Mouse (Mus musculus) limb, embryonic 14.5 days (tissue): Measurements from ENCODE around the gene C2cd5. TPM values are rescaled to one million over a fixed set of nuclear protein-coding genes. Genes with fewer than 3 reads are reported as not detected.

ENCODE experiments used
- ATAC-seq: fragments of 200-750 bp; cut with Nextera tagmentation; 2 replicates; pipeline ENCODE4 v1.8.0; 2017; ENCODE audit warnings: low read depth, moderate number of reproducible peaks, moderate TSS enrichment; ENCODE audit not compliant: low FRiP score
- DNase-seq: peaks from one replicate; pipeline ENCODE4 v3.0.0-alpha.2; 2015; ENCODE audit warnings: low spot score
- H3K27ac ChIP-seq: fragments of 300-500 bp; sonication (generic); replicated peaks from 2 replicates; pipeline ENCODE4 v1.5.1; 2014; ENCODE audit warnings: low read depth, mild to moderate bottlenecking, low read length, moderate library complexity, mixed read lengths
- H3K27me3 ChIP-seq: fragments of 300-500 bp; sonication (generic); 2 replicates; pipeline ENCODE4 v1.6.1; 2014; ENCODE audit warnings: low read length, mixed read lengths; ENCODE audit not compliant: control insufficient read depth, insufficient read depth
- H3K36me3 ChIP-seq: fragments of 300-500 bp; sonication (generic); 2 replicates; pipeline ENCODE4 v1.6.1; 2014; ENCODE audit warnings: mild to moderate bottlenecking, low read length, moderate library complexity, mixed read lengths; ENCODE audit not compliant: control insufficient read depth, insufficient read depth
- H3K4me1 ChIP-seq: fragments of 300-500 bp; sonication (generic); 2 replicates; pipeline ENCODE4 v1.6.1; 2014; ENCODE audit warnings: antibody characterized with exemption, low read length, mixed read lengths; ENCODE audit not compliant: control insufficient read depth, insufficient read depth
- H3K4me2 ChIP-seq: fragments of 300-500 bp; sonication (generic); replicated peaks from 2 replicates; pipeline ENCODE4 v1.6.1; 2014; ENCODE audit warnings: low read depth, mild to moderate bottlenecking, low read length, moderate library complexity; ENCODE audit not compliant: severe bottlenecking
- H3K4me3 ChIP-seq: fragments of 300-500 bp; sonication (generic); replicated peaks from 2 replicates; pipeline ENCODE4 v1.5.1; 2014; ENCODE audit warnings: low read length
- H3K9ac ChIP-seq: fragments of 300-500 bp; sonication (generic); 2 replicates; pipeline ENCODE4 v1.6.1; 2014; ENCODE audit warnings: mild to moderate bottlenecking, low read depth, low read length, moderate library complexity; ENCODE audit not compliant: severe bottlenecking
- H3K9me3 ChIP-seq: fragments of 300-500 bp; sonication (generic); 2 replicates; pipeline ENCODE4 v1.6.1; 2016; ENCODE audit warnings: low read length; ENCODE audit not compliant: control insufficient read depth
- POLR2A ChIP-seq: fragments of 200-500 bp; IDR thresholded peaks from 2 replicates; pipeline ENCODE4 v1.8.0; 2012; ENCODE audit warnings: inconsistent platforms, mild to moderate bottlenecking, moderate library complexity, borderline replicate concordance; ENCODE audit not compliant: insufficient read depth, insufficient read length; ENCODE audit errors: extremely low read depth
- WGBS: fragments of 180-500 bp; shearing (Covaris S2); extraction: QIAGEN DNeasy Blood & Tissue Kit; methylation state at CpG from one replicate; pipeline ENCODE4 v1.1.7; 2014; 5-methylcytosine and 5-hydroxymethylcytosine counted together
- polyA plus RNA-seq, 2 experiments: library from polyadenylated mRNA; depleted of rRNA in 1 of 2; stranded (reverse) in 1 of 2; unstranded in 1 of 2; fragments of >200 nt; fragmentation: Nextera tagmentation in 1 of 2; extraction: Ambion mirVana in 1 of 2; gene quantifications; 2 replicates each; pipeline versions ENCODE4 v1.2.1 to v1.2.3; 2012 to 2014

The C2cd5 gene
- polyA plus RNA-seq, 2 experiments, result 23.1 to 38.8 TPM

- TF ChIP-seq POLR2A, result peak; percentile 56; the same call in 1 of the 2 replicates
- DNase-seq (peak; percentile 91), ATAC-seq (peak; percentile 88)
- Histone ChIP-seq H3K4me3 (peak overlapping the region; percentile 60), H3K4me1 (0 out of 2 replicates have a peak, but pooled peaks cover 5% of the 10 kb centered on the region), H3K27me3 (peaks cover 10% of the 10 kb centered on the region; the same call in 1 of the 2 replicates), H3K9ac (peak overlapping the region; percentile 66), H3K4me2 (peak overlapping the region; percentile 97), H3K9me3 (no peaks in the 10 kb centered on the region), H3K36me3 (no peaks in the 10 kb centered on the region), H3K27ac (0 out of 2 replicates have a peak overlapping the region, but pooled peaks have one; percentile 38)
- WGBS, result under 1% methylated on average over 39 of the region's 39 CpGs
These were observed 135.2 kb downstream of the C2cd5 start for GRCm38 (mm10) chr6:142964531-142965385.

GRCm38 (mm10) chr6:142964076-142964530 is 135.8 kb downstream of the C2cd5 start, which contains the start of gene St8sia1:
Gene St8sia1, minus strand, starts transcription at chr6:142964452.
- peak within 1 kb of the TSS; percentile 97 for H3K4me2 ChIP-seq
- H3K9ac ChIP-seq, result peak within 1 kb of the TSS; percentile 66
- H3K27me3 ChIP-seq, result peaks cover 10% of the 10 kb centered on the region; the same call in 1 of the 2 replicates
- H3K27ac ChIP-seq, result 0 out of 2 replicates have a peak within 1 kb of the TSS, but pooled peaks have one; percentile 38
- peak within 1 kb of the TSS; percentile 60 for H3K4me3 ChIP-seq
- no peak for TF ChIP-seq POLR2A
- DNase-seq, result no peak
- peak; percentile 47 for ATAC-seq
- H3K9me3 ChIP-seq, result no peaks in the 10 kb centered on the region
- 0 out of 2 replicates have a peak, but pooled peaks cover 5% of the 10 kb centered on the region for H3K4me1 ChIP-seq
- H3K36me3 ChIP-seq, result no peaks in the 10 kb centered on the region
- WGBS, result 0% methylated on average over 39 of the region's 45 CpGs

GRCm38 (mm10) chr6:142963480-142964075 is 136.4 kb downstream of the C2cd5 start:
- Histone ChIP-seq H3K9me3 (no peaks in the 10 kb centered on the region), H3K4me2 (peak overlapping the region; percentile 97), H3K4me1 (0 out of 2 replicates have a peak, but pooled peaks cover 5% of the 10 kb centered on the region), H3K27me3 (peaks cover 10% of the 10 kb centered on the region; the same call in 1 of the 2 replicates), H3K4me3 (peak overlapping the region; percentile 60), H3K27ac (no peak overlapping the region), H3K9ac (peak overlapping the region; percentile 66), H3K36me3 (no peaks in the 10 kb centered on the region)
- DNase-seq (no peak), ATAC-seq (no peak)
- WGBS, result 29% methylated on average over 28 of the region's 30 CpGs
- TF ChIP-seq POLR2A, result no peak

GRCm38 (mm10) chr6:142962881-142963280 is 137.1 kb downstream of the C2cd5 start:
- Histone ChIP-seq H3K4me2 (no peak overlapping the region), H3K9me3 (no peaks in the 10 kb centered on the region), H3K27ac (no peak overlapping the region), H3K4me3 (0 out of 2 replicates have a peak overlapping the region, but pooled peaks have one; percentile 60), H3K27me3 (peaks cover 10% of the 10 kb centered on the region; the same call in 1 of the 2 replicates), H3K4me1 (0 out of 2 replicates have a peak, but pooled peaks cover 5% of the 10 kb centered on the region), H3K36me3 (no peaks in the 10 kb centered on the region), H3K9ac (no peak overlapping the region)
- ATAC-seq (no peak), DNase-seq (no peak)
- WGBS, result 92% methylated on average over 14 of the region's 14 CpGs
- TF ChIP-seq POLR2A, result no peak

DNA sequence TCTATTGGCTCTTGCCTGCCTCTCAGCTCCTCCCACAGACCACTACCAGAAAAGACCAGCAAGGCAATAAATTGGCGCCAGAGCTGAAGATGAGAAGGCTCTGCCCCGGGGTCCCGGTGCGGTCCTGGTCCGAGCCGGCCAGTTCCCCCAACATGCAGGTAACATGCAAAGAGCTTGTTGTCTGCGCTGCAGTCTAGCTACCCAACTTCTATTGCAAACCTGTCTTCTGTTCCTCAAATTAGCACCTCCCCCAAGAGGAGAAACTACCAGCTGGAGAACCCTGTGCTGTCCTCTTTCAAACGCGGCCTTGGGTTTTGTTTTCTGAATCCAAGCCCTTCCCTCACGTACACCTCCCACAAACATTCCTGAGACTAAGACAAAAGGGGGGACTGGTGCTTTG is 137.5 kb downstream of the C2cd5 start:
- Histone ChIP-seq H3K9me3 (no peaks in the 10 kb centered on the region), H3K36me3 (no peaks in the 10 kb centered on the region), H3K9ac (no peak overlapping the region), H3K4me1 (0 out of 2 replicates have a peak, but pooled peaks cover 5% of the 10 kb centered on the region), H3K4me2 (no peak overlapping the region), H3K27me3 (peaks cover 10% of the 10 kb centered on the region; the same call in 1 of the 2 replicates), H3K4me3 (no peak overlapping the region), H3K27ac (no peak overlapping the region)
- no peak for TF ChIP-seq POLR2A
- DNase-seq (no peak), ATAC-seq (no peak)
- WGBS, result 58% methylated on average over 10 of the region's 10 CpGs
